Mouse (Mus musculus) spleen, adult 2 months (tissue): ENCODE results near the gene Mfsd4a.

ENCODE experiments used
- CTCF ChIP-seq: fragments of 200-500 bp; IDR thresholded peaks from 2 replicates; pipeline ENCODE4 v1.5.1; 2011; ENCODE audit warnings: mild to moderate bottlenecking, inconsistent platforms; ENCODE audit not compliant: insufficient read depth, insufficient read length, insufficient replicate concordance; ENCODE audit errors: extremely low read depth
- POLR2A ChIP-seq: fragments of 200-500 bp; IDR thresholded peaks from 2 replicates; pipeline ENCODE4 v1.6.1; 2011; ENCODE audit warnings: low read depth, low read length, inconsistent platforms

DNA sequence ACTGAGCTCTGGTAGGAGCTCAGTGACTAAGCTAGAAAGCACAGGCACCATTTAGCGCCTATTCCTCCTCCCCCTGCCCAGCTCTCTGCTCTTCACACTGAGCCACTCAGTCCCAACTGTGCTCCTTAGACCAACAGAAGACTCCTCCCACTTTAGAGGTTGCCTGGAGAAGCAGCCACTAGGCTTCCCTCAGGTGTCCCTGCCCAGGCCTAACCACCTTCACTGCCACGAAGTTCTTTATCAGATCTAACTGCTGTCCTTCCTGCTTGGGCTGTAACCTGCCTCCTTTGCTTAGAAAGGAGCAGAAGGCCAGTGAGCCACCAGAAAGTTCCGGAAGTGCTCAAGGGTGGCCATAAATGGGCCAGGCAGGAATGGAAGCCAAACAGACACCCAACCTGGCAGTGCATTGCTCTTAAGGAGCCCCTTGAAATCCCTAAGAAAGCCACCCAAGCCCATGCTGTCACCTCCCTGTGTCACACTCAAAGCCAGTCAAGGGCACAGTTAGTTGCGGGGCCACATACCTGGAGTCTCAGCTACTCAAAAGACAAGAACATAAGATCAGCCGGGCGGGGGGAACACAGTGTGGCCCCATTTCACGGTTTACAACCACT lies 12.7 kb downstream of the Mfsd4a start:
- TF ChIP-seq CTCF: no peak
- no peak for TF ChIP-seq POLR2A
